In genomic region chr19:5392892-5393291, GRCm38 (mm10) we compare ENCODE assay signal across 10 mouse cellular contexts. TPM values are rescaled to one million over a fixed set of nuclear protein-coding genes. Genes with fewer than 3 reads are reported as not detected.
A peak's percentile ranks its signal among the peaks of the same experiment; 100 is the strongest.
DNase-seq lines count a peak whose midpoint lies in the region; ATAC-seq and TF ChIP-seq lines count a peak whose summit lies in the region.
"Had no signal": no experiment of that assay in that cellular context is flagged by ENCODE, and none has a peak within 500 bp of the region (broad histone marks: within the 10 kb centered on the region; RNA-seq: fewer than 3 reads in every experiment).

No protein-coding gene starts in this region.

- peaks cover 12% of the 10 kb centered on the region for H3K4me1 ChIP-seq in embryonic facial prominence, embryonic 14.5 days (ENCODE audit: control insufficient read depth, insufficient read depth, low read length)
- peaks cover 19% of the 10 kb centered on the region for H3K4me1 ChIP-seq in embryonic facial prominence, embryonic 10.5 days
- peaks cover 3% of the 10 kb centered on the region; the same call in 1 of the 2 replicates for H3K4me1 ChIP-seq in lung, adult 2 months (ENCODE audit: control insufficient read depth, insufficient read depth, low read length)
- peaks cover 14% of the 10 kb centered on the region for H3K4me1 ChIP-seq in hindbrain, embryonic 16.5 days (ENCODE audit: control insufficient read depth, insufficient read depth, low read depth, low read length)

- no peak for ATAC-seq in embryonic facial prominence, embryonic 14.5 days (ENCODE audit: low read depth)
- no peak for ATAC-seq in activated CD4-positive, CD25-positive, alpha-beta regulatory T cell, adult 4 months
- ATAC-seq in hindbrain, embryonic 16.5 days, result no peak

- no peak for TF ChIP-seq POLR2A in lung, adult 2 months (IDR thresholded peaks at IDR 0.05; ENCODE audit: borderline replicate concordance, extremely low read depth, low read depth, low read length)

- no peaks in the 10 kb centered on the region for H3K9me3 ChIP-seq in embryonic facial prominence, embryonic 14.5 days (ENCODE audit: control insufficient read depth, low read length)
- no peaks in the 10 kb centered on the region for H3K9me3 ChIP-seq in embryonic facial prominence, embryonic 10.5 days
- no peaks in the 10 kb centered on the region for H3K9me3 ChIP-seq in hindbrain, embryonic 16.5 days (ENCODE audit: control insufficient read depth, low read length)

- peaks cover 4% of the 10 kb centered on the region for H3K27me3 ChIP-seq in embryonic facial prominence, embryonic 14.5 days (replicated peaks; ENCODE audit: control insufficient read depth, insufficient read depth, low read length)
- no peaks in the 10 kb centered on the region for H3K27me3 ChIP-seq in embryonic facial prominence, embryonic 10.5 days (replicated peaks; ENCODE audit: low read depth, poor library complexity, severe bottlenecking)
- H3K27me3 ChIP-seq in hindbrain, embryonic 16.5 days (replicated peaks; ENCODE audit: control insufficient read depth, insufficient read depth, low read length), result no peaks in the 10 kb centered on the region

- no peak overlapping the region for H3K9ac ChIP-seq in embryonic facial prominence, embryonic 14.5 days (ENCODE audit: low read depth, low read length)
- no peak overlapping the region for H3K9ac ChIP-seq in hindbrain, embryonic 16.5 days (ENCODE audit: low read depth, low read length)

- no peak overlapping the region for H3K4me2 ChIP-seq in embryonic facial prominence, embryonic 14.5 days (ENCODE audit: low read depth, low read length)
- no peak overlapping the region for H3K4me2 ChIP-seq in hindbrain, embryonic 16.5 days (ENCODE audit: low read length)

- no peak overlapping the region for H3K4me3 ChIP-seq in embryonic facial prominence, embryonic 14.5 days (ENCODE audit: low read depth, low read length)
- H3K4me3 ChIP-seq in embryonic facial prominence, embryonic 10.5 days, result no peak overlapping the region
- H3K4me3 ChIP-seq in lung, adult 2 months (replicated peaks; ENCODE audit: extremely low read depth, low read depth, low read length), result no peak overlapping the region
- H3K4me3 ChIP-seq in hindbrain, embryonic 16.5 days (ENCODE audit: low read length), result no peak overlapping the region

- TF ChIP-seq CTCF in lung, adult 2 months (IDR thresholded peaks at IDR 0.05; ENCODE audit: insufficient read depth, low read length), result no peak

- H3K36me3 ChIP-seq in embryonic facial prominence, embryonic 14.5 days (ENCODE audit: control insufficient read depth, insufficient read depth, low read length), result no peaks in the 10 kb centered on the region
- H3K36me3 ChIP-seq in embryonic facial prominence, embryonic 10.5 days (replicated peaks), result no peaks in the 10 kb centered on the region
- no peaks in the 10 kb centered on the region for H3K36me3 ChIP-seq in hindbrain, embryonic 16.5 days (ENCODE audit: control insufficient read depth, insufficient read depth, low read length)

- 50% methylated on average over 4 of the region's 4 CpGs for WGBS in embryonic facial prominence, embryonic 14.5 days
- 77% methylated on average over 4 of the region's 4 CpGs for WGBS in embryonic facial prominence, embryonic 10.5 days
- 33% methylated on average over 4 of the region's 4 CpGs for WGBS in lung, adult 2 months
- 48% methylated on average over 4 of the region's 4 CpGs for WGBS in hindbrain, embryonic 16.5 days

- 0 out of 2 replicates have a peak overlapping the region, but pooled peaks have one; percentile 3 for H3K27ac ChIP-seq in embryonic facial prominence, embryonic 14.5 days (replicated peaks; ENCODE audit: low read depth, low read length)
- H3K27ac ChIP-seq in embryonic facial prominence, embryonic 10.5 days (replicated peaks), result no peak overlapping the region
- H3K27ac ChIP-seq in hindbrain, embryonic 16.5 days (ENCODE audit: low read depth, low read length), result no peak overlapping the region
- H3K27ac ChIP-seq: kidney, postnatal 0 days had no signal

- DNase-seq in embryonic facial prominence, embryonic 14.5 days (ENCODE audit: low spot score), result peak; percentile 47
- no peak for DNase-seq in embryonic facial prominence, embryonic 10.5 days (ENCODE audit: low spot score)
- DNase-seq in 3T3-L1 (ENCODE audit: low read depth, low spot score), result peak; percentile 86
- DNase-seq in cerebellum, postnatal 10 days, result peak; percentile 80 to 85
- peak; percentile 37 for DNase-seq in lung, adult 2 months
- DNase-seq in embryo, embryonic 10 days (ENCODE audit: low spot score), result no peak

RNA-seq across cellular contexts. Expression of gene Sart1, which starts 4.4 kb away (rescaled TPM):
- 50.3 and 65.9 TPM in 2 replicates for polyA plus RNA-seq in embryonic facial prominence, embryonic 14.5 days (2014; fragmentation: Nextera tagmentation; extraction: Ambion mirVana)
- 89.4 and 96.6 TPM in 2 replicates for polyA plus RNA-seq in embryonic facial prominence, embryonic 10.5 days (2016; fragmentation: Nextera tagmentation; extraction: Ambion mirVana)
- polyA plus RNA-seq in lung, adult 2 months (2012; rRNA removed), result 15.6 and 35.7 TPM in 2 replicates
- polyA plus RNA-seq in activated CD4-positive, CD25-positive, alpha-beta regulatory T cell, adult 4 months (2017; shearing (Covaris generic)), result 10 to 100 TPM; 16.7 to 34.3 TPM
- polyA plus RNA-seq in hindbrain, embryonic 16.5 days (2015; fragmentation: Nextera tagmentation; extraction: Ambion mirVana), result 58.8 and 66.0 TPM in 2 replicates

RNA-seq across cellular contexts. Expression of gene Tsga10ip, which starts 9.4 kb away (rescaled TPM):
- 0.53 TPM in 1 of 2 replicates, not detected in the other for polyA plus RNA-seq in embryonic facial prominence, embryonic 14.5 days (2014; fragmentation: Nextera tagmentation; extraction: Ambion mirVana)
- polyA plus RNA-seq in embryonic facial prominence, embryonic 10.5 days (2016; fragmentation: Nextera tagmentation; extraction: Ambion mirVana), result 0.28 and 0.72 TPM in 2 replicates
- polyA plus RNA-seq in lung, adult 2 months (2012; rRNA removed), result not detected in 2 replicates
- not detected for polyA plus RNA-seq in activated CD4-positive, CD25-positive, alpha-beta regulatory T cell, adult 4 months (2017; shearing (Covaris generic))
- 0.36 TPM in 1 of 2 replicates, not detected in the other for polyA plus RNA-seq in hindbrain, embryonic 16.5 days (2015; fragmentation: Nextera tagmentation; extraction: Ambion mirVana)
- polyA plus RNA-seq: neural tube, embryonic 11.5 days had no signal

RNA-seq across cellular contexts. Expression of gene Banf1, which starts 25.9 kb away (rescaled TPM):
- 375 and 387 TPM in 2 replicates for polyA plus RNA-seq in embryonic facial prominence, embryonic 14.5 days (2014; fragmentation: Nextera tagmentation; extraction: Ambion mirVana)
- 570 and 593 TPM in 2 replicates for polyA plus RNA-seq in embryonic facial prominence, embryonic 10.5 days (2016; fragmentation: Nextera tagmentation; extraction: Ambion mirVana)
- 68.1 and 94.3 TPM in 2 replicates for polyA plus RNA-seq in lung, adult 2 months (2012; rRNA removed)
- polyA plus RNA-seq in activated CD4-positive, CD25-positive, alpha-beta regulatory T cell, adult 4 months (2017; shearing (Covaris generic)), result 100 to 1,000 TPM; 291 to 328 TPM
- polyA plus RNA-seq in hindbrain, embryonic 16.5 days (2015; fragmentation: Nextera tagmentation; extraction: Ambion mirVana), result 315 and 333 TPM in 2 replicates

RNA-seq across cellular contexts. Expression of gene Eif1ad, which starts 26.4 kb away (rescaled TPM):
- polyA plus RNA-seq in embryonic facial prominence, embryonic 14.5 days (2014; fragmentation: Nextera tagmentation; extraction: Ambion mirVana), result 35.0 and 35.7 TPM in 2 replicates
- 90.4 and 93.7 TPM in 2 replicates for polyA plus RNA-seq in embryonic facial prominence, embryonic 10.5 days (2016; fragmentation: Nextera tagmentation; extraction: Ambion mirVana)
- polyA plus RNA-seq in lung, adult 2 months (2012; rRNA removed), result 15.5 and 21.4 TPM in 2 replicates
- polyA plus RNA-seq in activated CD4-positive, CD25-positive, alpha-beta regulatory T cell, adult 4 months (2017; shearing (Covaris generic)), result 10 to 100 TPM; 43.7 to 51.9 TPM
- polyA plus RNA-seq in hindbrain, embryonic 16.5 days (2015; fragmentation: Nextera tagmentation; extraction: Ambion mirVana), result 40.6 and 44.4 TPM in 2 replicates

RNA-seq across cellular contexts. Expression of gene Drap1, which starts 31.9 kb away (rescaled TPM):
- 191 and 195 TPM in 2 replicates for polyA plus RNA-seq in embryonic facial prominence, embryonic 14.5 days (2014; fragmentation: Nextera tagmentation; extraction: Ambion mirVana)
- polyA plus RNA-seq in embryonic facial prominence, embryonic 10.5 days (2016; fragmentation: Nextera tagmentation; extraction: Ambion mirVana), result 222 and 242 TPM in 2 replicates
- polyA plus RNA-seq in lung, adult 2 months (2012; rRNA removed), result 151 and 176 TPM in 2 replicates
- 10 to 100 TPM; 50.3 to 53.6 TPM for polyA plus RNA-seq in activated CD4-positive, CD25-positive, alpha-beta regulatory T cell, adult 4 months (2017; shearing (Covaris generic))
- 301 and 318 TPM in 2 replicates for polyA plus RNA-seq in hindbrain, embryonic 16.5 days (2015; fragmentation: Nextera tagmentation; extraction: Ambion mirVana)

Comparison
In these comparisons a context has a peak if more than half of its experiments do, and no peak if none do; other contexts are left out.
1. DNase-seq: peak in embryonic facial prominence, embryonic 14.5 days (single experiment), 3T3-L1 (single experiment), cerebellum, postnatal 10 days (2 of 2) and lung, adult 2 months (single experiment); none in embryonic facial prominence, embryonic 10.5 days (single experiment) and embryo, embryonic 10 days (single experiment).